Mouse (Mus musculus) embryonic facial prominence, embryonic 14.5 days (tissue): ENCODE measurements at regions not wholly inside any gene's neighbourhood (a gene's known extent, or its start where the extent isn't known, plus 50 kb on each side); places are given as distances from the start of the nearest gene placed in this dataset.

ENCODE experiments used
- ATAC-seq: fragments of 200-750 bp; cut with Nextera tagmentation; 2 replicates; pipeline ENCODE4 v1.8.0; 2017; ENCODE audit warnings: low read depth, moderate number of reproducible peaks, moderate TSS enrichment
- DNase-seq: peaks from one replicate; pipeline ENCODE4 v3.0.0-alpha.2; 2015; ENCODE audit warnings: low spot score
- H3K27ac ChIP-seq: fragments of 300-500 bp; sonication (generic); replicated peaks from 2 replicates; pipeline ENCODE4 v1.5.1; 2014; ENCODE audit warnings: low read depth, mild to moderate bottlenecking, low read length, moderate library complexity
- H3K27me3 ChIP-seq: fragments of 300-500 bp; sonication (generic); replicated peaks from 2 replicates; pipeline ENCODE4 v1.6.1; 2014; ENCODE audit warnings: low read length; ENCODE audit not compliant: control insufficient read depth, insufficient read depth
- H3K36me3 ChIP-seq: fragments of 300-500 bp; sonication (generic); 2 replicates; pipeline ENCODE4 v1.6.1; 2014; ENCODE audit warnings: low read length, mixed read lengths; ENCODE audit not compliant: control insufficient read depth, insufficient read depth
- H3K4me1 ChIP-seq: fragments of 300-500 bp; sonication (generic); 2 replicates; pipeline ENCODE4 v1.6.1; 2014; ENCODE audit warnings: antibody characterized with exemption, low read length; ENCODE audit not compliant: control insufficient read depth, insufficient read depth
- H3K4me2 ChIP-seq: fragments of 300-500 bp; sonication (generic); 2 replicates; pipeline ENCODE4 v1.6.1; 2014; ENCODE audit warnings: low read depth, mild to moderate bottlenecking, low read length, moderate library complexity, mixed read lengths
- H3K4me3 ChIP-seq: fragments of 300-500 bp; sonication (generic); 2 replicates; pipeline ENCODE4 v1.5.1; 2014; ENCODE audit warnings: low read depth, mild to moderate bottlenecking, low read length
- H3K9ac ChIP-seq: fragments of 300-500 bp; sonication (generic); 2 replicates; pipeline ENCODE4 v1.6.1; 2014; ENCODE audit warnings: low read depth, mild to moderate bottlenecking, low read length, moderate library complexity, mixed read lengths
- H3K9me3 ChIP-seq: fragments of 300-500 bp; sonication (generic); 2 replicates; pipeline ENCODE4 v1.6.1; 2016; ENCODE audit warnings: low read length; ENCODE audit not compliant: control insufficient read depth
- WGBS: fragments of 180-500 bp; shearing (Covaris S2); extraction: QIAGEN DNeasy Blood & Tissue Kit; methylation state at CpG from one replicate; pipeline ENCODE4 v1.1.7; 2014; 5-methylcytosine and 5-hydroxymethylcytosine counted together

- Histone ChIP-seq H3K4me1 (no peaks in the 10 kb centered on the region), H3K27ac (no peak overlapping the region), H3K27me3 (no peaks in the 10 kb centered on the region), H3K36me3 (no peaks in the 10 kb centered on the region), H3K4me3 (no peak overlapping the region), H3K4me2 (no peak overlapping the region), H3K9ac (no peak overlapping the region), H3K9me3 (no peaks in the 10 kb centered on the region)
- DNase-seq = no peak
- 88% methylated on average over 12 of the region's 15 CpGs for WGBS
- ATAC-seq = no peak
These were observed 1285.3 kb upstream of the Cdh9 start for GRCm38 (mm10) chr15:15443271-15443670.

GRCm38 (mm10) chr15:15477702-15478101, 1250.9 kb upstream of the Cdh9 start:
- 80% methylated on average over 2 of the region's 2 CpGs for WGBS

GRCm38 (mm10) chr15:15500276-15500675, 1228.3 kb upstream of the Cdh9 start:
- no peak for DNase-seq
- H3K36me3 ChIP-seq = no peaks in the 10 kb centered on the region
- no peak overlapping the region for H3K4me2 ChIP-seq
- 87% methylated on average over 4 of the region's 4 CpGs for WGBS
- H3K9me3 ChIP-seq = no peaks in the 10 kb centered on the region
- H3K4me3 ChIP-seq = no peak overlapping the region
- no peaks in the 10 kb centered on the region for H3K27me3 ChIP-seq
- H3K9ac ChIP-seq = no peak overlapping the region
- no peaks in the 10 kb centered on the region for H3K4me1 ChIP-seq
- ATAC-seq = no peak
- no peak overlapping the region for H3K27ac ChIP-seq

More at GRCm38 (mm10) chr15:15477702-15478101, 1250.9 kb upstream of the Cdh9 start:
- no peak overlapping the region for H3K9ac ChIP-seq
- no peaks in the 10 kb centered on the region for H3K4me1 ChIP-seq
- ATAC-seq (no peak), DNase-seq (no peak)
- H3K4me2 ChIP-seq = no peak overlapping the region
- no peaks in the 10 kb centered on the region for H3K9me3 ChIP-seq
- no peaks in the 10 kb centered on the region for H3K27me3 ChIP-seq
- H3K36me3 ChIP-seq = no peaks in the 10 kb centered on the region
- no peak overlapping the region for H3K27ac ChIP-seq
- H3K4me3 ChIP-seq = no peak overlapping the region

GRCm38 (mm10) chr15:15538944-15539343, 1189.6 kb upstream of the Cdh9 start:
- Histone ChIP-seq H3K9me3 (no peaks in the 10 kb centered on the region), H3K27ac (no peak overlapping the region), H3K27me3 (no peaks in the 10 kb centered on the region), H3K36me3 (no peaks in the 10 kb centered on the region), H3K4me2 (no peak overlapping the region), H3K4me1 (no peaks in the 10 kb centered on the region), H3K4me3 (no peak overlapping the region), H3K9ac (no peak overlapping the region)
- DNase-seq (no peak), ATAC-seq (no peak)
- 71% methylated on average over 1 of the region's 1 CpGs for WGBS

GRCm38 (mm10) chr15:15559148-15559752, 1169.3 kb upstream of the Cdh9 start:
- Histone ChIP-seq H3K27me3 (no peaks in the 10 kb centered on the region), H3K9me3 (no peaks in the 10 kb centered on the region), H3K9ac (no peak overlapping the region), H3K4me1 (no peaks in the 10 kb centered on the region), H3K27ac (no peak overlapping the region), H3K4me3 (no peak overlapping the region), H3K36me3 (no peaks in the 10 kb centered on the region), H3K4me2 (no peak overlapping the region)
- WGBS = 92% methylated on average over 4 of the region's 4 CpGs
- DNase-seq (no peak), ATAC-seq (no peak)

- WGBS = 88% methylated on average over 2 of the region's 2 CpGs
- no peak overlapping the region for H3K27ac ChIP-seq
- H3K4me2 ChIP-seq = no peak overlapping the region
- no peak overlapping the region for H3K9ac ChIP-seq
- H3K4me3 ChIP-seq = no peak overlapping the region
- ATAC-seq = no peak
- no peaks in the 10 kb centered on the region for H3K4me1 ChIP-seq
- no peaks in the 10 kb centered on the region for H3K9me3 ChIP-seq
- DNase-seq = no peak
- H3K27me3 ChIP-seq = no peaks in the 10 kb centered on the region
- no peaks in the 10 kb centered on the region for H3K36me3 ChIP-seq
These were observed 1146.2 kb upstream of the Cdh9 start for GRCm38 (mm10) chr15:15582300-15582880.

GRCm38 (mm10) chr15:15617976-15618375, 1110.6 kb upstream of the Cdh9 start:
- Histone ChIP-seq H3K27ac (no peak overlapping the region), H3K9ac (no peak overlapping the region), H3K27me3 (no peaks in the 10 kb centered on the region), H3K4me2 (no peak overlapping the region), H3K4me1 (no peaks in the 10 kb centered on the region), H3K36me3 (no peaks in the 10 kb centered on the region), H3K9me3 (no peaks in the 10 kb centered on the region), H3K4me3 (no peak overlapping the region)
- ATAC-seq (no peak), DNase-seq (no peak)

GRCm38 (mm10) chr15:15629304-15629703, 1099.3 kb upstream of the Cdh9 start:
- Histone ChIP-seq H3K4me3 (no peak overlapping the region), H3K9me3 (no peaks in the 10 kb centered on the region), H3K9ac (no peak overlapping the region), H3K4me1 (no peaks in the 10 kb centered on the region), H3K4me2 (no peak overlapping the region), H3K27ac (no peak overlapping the region), H3K27me3 (no peaks in the 10 kb centered on the region), H3K36me3 (no peaks in the 10 kb centered on the region)
- no peak for ATAC-seq
- DNase-seq = no peak
- WGBS = 68% methylated on average over 2 of the region's 2 CpGs

- Histone ChIP-seq H3K9ac (no peak overlapping the region), H3K4me1 (no peaks in the 10 kb centered on the region), H3K36me3 (no peaks in the 10 kb centered on the region), H3K27me3 (no peaks in the 10 kb centered on the region), H3K4me3 (no peak overlapping the region), H3K4me2 (no peak overlapping the region), H3K27ac (no peak overlapping the region), H3K9me3 (no peaks in the 10 kb centered on the region)
- no peak for DNase-seq
- WGBS = 91% methylated on average over 7 of the region's 7 CpGs
- no peak for ATAC-seq
These were observed 1098.3 kb upstream of the Cdh9 start for GRCm38 (mm10) chr15:15630283-15630682.
